Mouse (Mus musculus) brain, embryonic 14.5 days (tissue): ENCODE measurements around the gene Pam. TPM values are rescaled to one million over a fixed set of nuclear protein-coding genes. Genes with fewer than 3 reads are reported as not detected.

ENCODE experiments used
- DNase-seq: peaks from one replicate; pipeline ENCODE4 v3.0.0-alpha.2; 2011; ENCODE audit warnings: low read depth
- CTCF ChIP-seq: fragments of 200-500 bp; IDR thresholded peaks from 2 replicates; pipeline ENCODE4 v1.5.1; 2012; ENCODE audit warnings: inconsistent platforms, mild to moderate bottlenecking, moderate library complexity, borderline replicate concordance; ENCODE audit not compliant: insufficient read depth, insufficient read length; ENCODE audit errors: extremely low read depth
- POLR2A ChIP-seq: fragments of 200-500 bp; IDR thresholded peaks from 2 replicates; pipeline ENCODE4 v1.6.1; 2012; ENCODE audit warnings: mild to moderate bottlenecking, inconsistent platforms, borderline replicate concordance; ENCODE audit not compliant: poor library complexity, insufficient read depth, insufficient read length, severe bottlenecking; ENCODE audit errors: extremely low read depth
- polyA plus RNA-seq: library from polyadenylated mRNA; depleted of rRNA; stranded (reverse); fragments of >200 nt; gene quantifications from 2 replicates; pipeline ENCODE4 v1.2.3, GENCODE M21; 2012

The Pam gene
- polyA plus RNA-seq, 1 experiment, result 42.8 TPM

DNA sequence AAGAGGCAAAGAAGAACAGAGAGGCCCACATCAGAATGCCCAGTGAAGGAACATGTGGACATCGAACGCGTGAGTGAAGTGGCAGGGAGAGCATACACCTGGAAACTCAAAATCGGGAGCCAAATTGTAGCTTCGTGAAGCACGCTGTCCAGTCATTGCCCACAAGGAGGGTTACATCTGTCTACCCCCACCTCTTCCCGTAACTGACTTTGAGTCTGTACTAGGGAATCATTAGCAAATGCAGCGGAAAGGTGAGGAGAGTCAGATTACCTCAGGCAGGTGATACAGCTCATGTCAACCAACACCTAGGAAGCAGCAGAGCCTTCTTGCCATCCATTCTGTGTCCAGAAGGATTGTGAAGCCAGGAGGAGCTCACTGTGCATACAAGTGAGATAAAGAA is 39.9 kb downstream of the Pam start:
- TF ChIP-seq POLR2A (no peak), CTCF (no peak)
- no peak for DNase-seq

- TF ChIP-seq POLR2A (no peak), CTCF (no peak)
- DNase-seq, result peak; percentile 81
These were observed 41.5 kb downstream of the Pam start for GRCm38 (mm10) chr1:98053994-98054393.

DNA sequence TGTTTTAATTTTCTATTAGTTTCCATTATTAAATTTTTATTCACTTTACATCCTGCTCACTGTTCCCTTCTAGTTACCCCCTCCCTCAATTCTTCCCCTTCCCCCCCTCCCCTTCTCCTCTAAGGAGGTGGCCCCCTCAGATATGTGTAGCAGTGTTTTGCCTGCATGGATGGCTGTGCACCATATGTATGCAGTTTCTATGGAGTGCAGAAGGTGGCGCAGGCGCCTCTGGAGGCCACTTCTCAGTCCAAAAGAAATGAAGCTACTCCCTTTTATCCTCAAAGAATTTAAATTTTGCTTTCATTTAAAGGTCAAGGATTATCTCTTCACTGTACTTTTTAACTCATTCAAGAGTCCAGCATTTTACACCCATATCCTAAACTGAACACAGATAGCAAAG is 42.0 kb downstream of the Pam start:
- TF ChIP-seq CTCF (peak; percentile 17; the same call in 1 of the 2 replicates), POLR2A (no peak)
- DNase-seq, result peak; percentile 39

DNA sequence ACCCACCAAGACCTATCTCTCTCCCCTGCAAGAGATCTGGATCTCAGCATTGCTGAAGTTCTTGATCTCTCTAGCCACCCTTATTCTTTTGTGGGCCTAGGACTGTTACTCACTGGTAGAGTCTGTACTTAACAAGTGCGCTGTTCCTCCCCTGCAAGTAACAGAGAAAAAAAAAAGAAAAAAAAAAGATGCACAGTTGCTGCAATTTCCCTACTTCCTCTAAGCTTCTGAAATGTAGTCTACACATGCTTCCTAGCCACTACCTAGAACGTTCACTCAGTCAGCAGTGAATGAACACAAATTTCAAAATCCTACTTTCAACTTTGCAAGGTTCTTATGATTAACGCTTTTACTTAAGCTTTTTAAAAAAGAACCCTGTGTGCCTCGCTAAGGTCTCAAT is 42.7 kb downstream of the Pam start:
- TF ChIP-seq POLR2A, result no peak
- TF ChIP-seq CTCF, result no peak
- DNase-seq, result no peak

DNA sequence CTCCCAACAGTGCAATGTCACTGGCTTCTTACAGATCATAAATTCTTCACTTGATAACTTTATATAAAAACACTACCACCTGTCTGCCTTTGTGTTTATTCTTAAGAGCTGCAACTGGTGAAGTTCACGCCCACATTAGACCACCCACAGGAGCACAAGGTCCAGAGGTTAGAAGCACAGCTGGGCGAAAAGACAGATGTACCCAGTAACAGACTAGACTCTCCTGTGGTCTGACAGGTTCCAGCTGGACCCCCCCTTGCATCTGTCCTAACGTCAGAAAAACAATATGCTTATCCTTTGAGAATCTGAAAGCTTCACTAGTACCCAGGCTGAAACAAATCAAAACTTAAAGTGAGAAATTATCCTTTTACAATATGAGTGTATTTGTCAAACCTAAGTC is 44.4 kb downstream of the Pam start:
- no peak for TF ChIP-seq CTCF
- TF ChIP-seq POLR2A, result no peak

GRCm38 (mm10) chr1:98049756-98050155 is 45.7 kb downstream of the Pam start:
- TF ChIP-seq POLR2A (no peak), CTCF (no peak)
- no peak for DNase-seq

More for the DNA sequence above, 44.4 kb downstream of the Pam start:
- no peak for DNase-seq

DNA sequence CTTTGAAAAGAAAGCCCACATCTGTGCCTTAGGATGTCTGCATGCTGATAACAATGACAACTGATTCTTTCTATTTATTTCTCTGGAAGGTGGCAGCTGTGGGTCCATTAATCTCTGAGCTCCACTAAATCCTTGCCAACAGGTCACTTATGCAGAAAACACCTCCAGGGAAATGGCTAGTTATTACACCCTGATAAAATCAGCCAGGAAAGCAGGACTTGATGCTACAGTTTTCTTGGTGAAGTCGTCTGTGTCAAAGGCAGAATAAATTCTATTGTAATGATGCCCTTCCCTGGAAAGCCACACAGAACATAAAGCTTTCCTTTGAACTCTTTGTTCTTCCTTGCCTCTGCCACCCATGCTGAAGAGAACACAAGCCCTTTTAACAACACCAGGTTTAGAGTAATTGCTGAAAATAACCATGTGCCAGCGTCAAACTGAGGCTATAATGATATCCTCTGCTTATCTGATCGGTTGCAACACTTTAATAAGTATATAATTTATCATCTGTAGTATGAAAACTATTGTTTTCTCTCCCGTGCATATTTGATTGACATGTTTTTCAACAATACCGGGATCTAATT is 47.1 kb downstream of the Pam start:
- DNase-seq, result peak; percentile 80
- no peak for TF ChIP-seq POLR2A
- no peak for TF ChIP-seq CTCF

DNA sequence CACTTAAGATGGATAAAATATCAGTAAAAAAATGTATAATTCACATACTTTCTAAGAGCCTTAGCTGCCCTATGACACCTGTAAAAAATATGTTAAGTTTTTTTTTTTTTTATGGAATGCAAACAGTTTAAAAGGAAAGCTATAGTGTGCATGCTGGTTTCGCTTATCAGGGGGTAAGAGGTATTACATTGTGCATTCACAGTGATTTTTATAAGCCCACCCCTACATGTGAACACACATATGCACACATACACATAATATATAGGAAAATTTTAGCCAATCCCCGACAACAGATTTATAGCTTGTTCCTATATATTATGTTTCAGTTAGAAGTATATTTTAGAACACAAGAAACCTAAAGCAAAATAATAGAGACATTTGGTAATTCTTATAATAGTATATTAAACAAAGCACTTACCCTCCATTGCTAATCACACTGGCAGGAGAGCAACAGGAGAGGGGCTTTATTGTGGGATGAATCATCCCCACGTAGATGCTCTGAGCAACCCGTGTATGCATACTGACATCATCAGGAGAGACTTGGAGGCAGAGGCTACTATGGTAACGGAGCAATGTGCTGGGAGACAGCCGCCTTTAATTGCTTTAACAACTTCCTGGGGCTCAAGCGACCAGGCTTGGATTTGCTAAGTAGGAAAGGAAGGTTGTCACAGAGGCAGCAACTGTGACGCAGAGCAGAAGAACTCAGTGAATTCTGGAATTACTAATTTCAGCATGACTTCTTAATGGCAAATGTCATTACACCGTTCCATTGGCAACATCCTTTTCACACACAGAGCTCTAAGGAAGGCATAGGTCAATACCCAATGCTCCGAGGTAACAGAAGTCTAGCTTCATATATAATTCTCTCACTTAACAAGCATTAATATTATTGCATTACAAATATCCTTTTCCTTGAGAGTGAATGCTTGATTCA is 47.9 kb downstream of the Pam start:
- TF ChIP-seq CTCF (no peak), POLR2A (no peak)
- peak; percentile 95 for DNase-seq

DNA sequence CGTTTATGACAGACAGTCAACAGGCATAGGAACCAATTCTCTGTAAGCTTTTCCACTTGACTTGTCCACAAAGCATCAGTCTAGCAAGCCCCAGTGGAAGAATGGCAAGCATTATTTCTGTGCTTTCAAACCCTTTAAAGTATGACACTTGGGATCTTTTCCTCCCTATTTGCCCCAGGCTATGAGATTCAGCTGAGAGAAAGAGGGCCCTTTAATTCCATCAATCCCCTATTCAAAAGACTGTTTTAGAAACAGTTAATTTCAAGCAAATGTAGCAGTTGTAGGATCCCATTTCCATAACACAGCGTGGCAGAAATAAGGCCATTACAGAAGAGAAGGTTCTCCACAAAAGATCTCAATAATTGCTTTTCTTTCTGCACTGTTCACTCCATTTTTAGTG is 53.0 kb downstream of the Pam start:
- DNase-seq, result peak; percentile 83
- no peak for TF ChIP-seq POLR2A
- no peak for TF ChIP-seq CTCF

- TF ChIP-seq POLR2A (no peak), CTCF (no peak)
- DNase-seq, result no peak
These were observed 57.2 kb downstream of the Pam start for GRCm38 (mm10) chr1:98038252-98038651.

GRCm38 (mm10) chr1:98035736-98036135 is 59.7 kb downstream of the Pam start:
- no peak for TF ChIP-seq CTCF
- TF ChIP-seq POLR2A, result no peak
- DNase-seq, result no peak
